Mouse (Mus musculus): ENCODE data around the gene Ccnk. TPM values are rescaled to one million over a fixed set of nuclear protein-coding genes. Genes with fewer than 3 reads are reported as not detected.

Ccnk gene
- polyA plus RNA-seq, 1 experiment from 2014 or later, result 6.9 TPM

GRCm38 (mm10) chr12:108178331-108179245, 791 bp upstream of the Ccnk start:
- Histone ChIP-seq H3K4me2 (replicated peaks; ENCODE audit: low read depth, low read length) (peak overlapping the region; percentile 86), H3K9me3 (ENCODE audit: control insufficient read depth, low read length) (no peaks in the 10 kb centered on the region), H3K9ac (ENCODE audit: low read depth, low read length) (peak overlapping the region; percentile 97), H3K36me3 (ENCODE audit: control insufficient read depth, insufficient read depth, low read length) (peaks cover 17% of the 10 kb centered on the region), H3K4me3 (ENCODE audit: low read length) (peak overlapping the region; percentile 98), H3K4me1 (ENCODE audit: control insufficient read depth, insufficient read depth, low read length) (peaks cover 27% of the 10 kb centered on the region), H3K27me3 (ENCODE audit: control insufficient read depth, insufficient read depth, low read length) (no peaks in the 10 kb centered on the region), H3K27ac (ENCODE audit: low read depth, low read length) (peak overlapping the region; percentile 69)
- ATAC-seq (ENCODE audit: low FRiP score, low TSS enrichment), result peak; percentile 28
- under 1% methylated on average over 93 of the region's 103 CpGs for WGBS

GRCm38 (mm10) chr12:108179246-108179320, 296 bp upstream of the Ccnk start, which contains the start of gene Setd3:
Setd3 (minus strand) TSS chr12:108179314.
- peak within 1 kb of the TSS; percentile 97 for H3K9ac ChIP-seq (ENCODE audit: low read depth, low read length)
- peak within 1 kb of the TSS; percentile 98 for H3K4me3 ChIP-seq (ENCODE audit: low read length)
- 0% methylated on average over 3 of the region's 9 CpGs for WGBS
- no peak for ATAC-seq (ENCODE audit: low FRiP score, low TSS enrichment)
- H3K27ac ChIP-seq (ENCODE audit: low read depth, low read length), result peak within 1 kb of the TSS; percentile 74
- peaks cover 27% of the 10 kb centered on the region for H3K4me1 ChIP-seq (ENCODE audit: control insufficient read depth, insufficient read depth, low read length)
- peak within 1 kb of the TSS; percentile 86 for H3K4me2 ChIP-seq (replicated peaks; ENCODE audit: low read depth, low read length)
- H3K27me3 ChIP-seq (ENCODE audit: control insufficient read depth, insufficient read depth, low read length), result no peaks in the 10 kb centered on the region
- no peaks in the 10 kb centered on the region for H3K9me3 ChIP-seq (ENCODE audit: control insufficient read depth, low read length)
- H3K36me3 ChIP-seq (ENCODE audit: control insufficient read depth, insufficient read depth, low read length), result peaks cover 20% of the 10 kb centered on the region

GRCm38 (mm10) chr12:108181716-108182115, 2.3 kb downstream of the Ccnk start:
- Histone ChIP-seq H3K36me3 (ENCODE audit: control insufficient read depth, insufficient read depth, low read length) (peaks cover 36% of the 10 kb centered on the region), H3K4me2 (replicated peaks; ENCODE audit: low read depth, low read length) (no peak overlapping the region), H3K9ac (ENCODE audit: low read depth, low read length) (no peak overlapping the region), H3K27ac (ENCODE audit: low read depth, low read length) (no peak overlapping the region), H3K9me3 (ENCODE audit: control insufficient read depth, low read length) (no peaks in the 10 kb centered on the region), H3K4me1 (ENCODE audit: control insufficient read depth, insufficient read depth, low read length) (peaks cover 21% of the 10 kb centered on the region), H3K27me3 (ENCODE audit: control insufficient read depth, insufficient read depth, low read length) (no peaks in the 10 kb centered on the region), H3K4me3 (ENCODE audit: low read length) (no peak overlapping the region)
- 91% methylated on average over 6 of the region's 6 CpGs for WGBS
- no peak for ATAC-seq (ENCODE audit: low FRiP score, low TSS enrichment)

- no peaks in the 10 kb centered on the region for H3K9me3 ChIP-seq (ENCODE audit: control insufficient read depth, low read length)
- 88% methylated on average over 6 of the region's 6 CpGs for WGBS
- no peaks in the 10 kb centered on the region for H3K27me3 ChIP-seq (ENCODE audit: control insufficient read depth, insufficient read depth, low read length)
- H3K4me1 ChIP-seq (ENCODE audit: control insufficient read depth, insufficient read depth, low read length), result no peaks in the 10 kb centered on the region
- no peak overlapping the region for H3K4me2 ChIP-seq (replicated peaks; ENCODE audit: low read depth, low read length)
- H3K4me3 ChIP-seq (ENCODE audit: low read length), result no peak overlapping the region
- peaks cover 79% of the 10 kb centered on the region for H3K36me3 ChIP-seq (ENCODE audit: control insufficient read depth, insufficient read depth, low read length)
- no peak overlapping the region for H3K27ac ChIP-seq (ENCODE audit: low read depth, low read length)
- ATAC-seq (ENCODE audit: low FRiP score, low TSS enrichment), result no peak
- H3K9ac ChIP-seq (ENCODE audit: low read depth, low read length), result no peak overlapping the region
Measured at GRCm38 (mm10) chr12:108187541-108188091, 8.2 kb downstream of the Ccnk start.

- H3K4me3 ChIP-seq (ENCODE audit: low read length), result no peak overlapping the region
- no peak overlapping the region for H3K4me2 ChIP-seq (replicated peaks; ENCODE audit: low read depth, low read length)
- H3K27me3 ChIP-seq (ENCODE audit: control insufficient read depth, insufficient read depth, low read length), result no peaks in the 10 kb centered on the region
- H3K9ac ChIP-seq (ENCODE audit: low read depth, low read length), result no peak overlapping the region
- H3K4me1 ChIP-seq (ENCODE audit: control insufficient read depth, insufficient read depth, low read length), result no peaks in the 10 kb centered on the region
- no peak for ATAC-seq (ENCODE audit: low FRiP score, low TSS enrichment)
- H3K9me3 ChIP-seq (ENCODE audit: control insufficient read depth, low read length), result no peaks in the 10 kb centered on the region
- H3K27ac ChIP-seq (ENCODE audit: low read depth, low read length), result no peak overlapping the region
- WGBS, result 93% methylated on average over 5 of the region's 5 CpGs
- peaks cover 96% of the 10 kb centered on the region for H3K36me3 ChIP-seq (ENCODE audit: control insufficient read depth, insufficient read depth, low read length)
Measured at GRCm38 (mm10) chr12:108193878-108194277, 14.5 kb downstream of the Ccnk start.

- H3K27ac ChIP-seq (ENCODE audit: low read depth, low read length), result no peak overlapping the region
- no peak for ATAC-seq (ENCODE audit: low FRiP score, low TSS enrichment)
Measured at GRCm38 (mm10) chr12:108195761-108196160, 16.4 kb downstream of the Ccnk start.

GRCm38 (mm10) chr12:108198447-108198846, 19.1 kb downstream of the Ccnk start:
- Histone ChIP-seq H3K4me1 (ENCODE audit: control insufficient read depth, insufficient read depth, low read length) (no peaks in the 10 kb centered on the region), H3K27me3 (ENCODE audit: control insufficient read depth, insufficient read depth, low read length) (no peaks in the 10 kb centered on the region), H3K36me3 (ENCODE audit: control insufficient read depth, insufficient read depth, low read length) (peaks cover 98% of the 10 kb centered on the region), H3K9ac (ENCODE audit: low read depth, low read length) (no peak overlapping the region), H3K4me2 (replicated peaks; ENCODE audit: low read depth, low read length) (no peak overlapping the region), H3K9me3 (ENCODE audit: control insufficient read depth, low read length) (no peaks in the 10 kb centered on the region), H3K27ac (ENCODE audit: low read depth, low read length) (no peak overlapping the region), H3K4me3 (ENCODE audit: low read length) (no peak overlapping the region)
- 87% methylated on average over 4 of the region's 4 CpGs for WGBS
- no peak for ATAC-seq (ENCODE audit: low FRiP score, low TSS enrichment)

More at GRCm38 (mm10) chr12:108195761-108196160, 16.4 kb downstream of the Ccnk start:
- no peak overlapping the region for H3K4me3 ChIP-seq (ENCODE audit: low read length)
- H3K27me3 ChIP-seq (ENCODE audit: control insufficient read depth, insufficient read depth, low read length), result no peaks in the 10 kb centered on the region
- no peaks in the 10 kb centered on the region for H3K4me1 ChIP-seq (ENCODE audit: control insufficient read depth, insufficient read depth, low read length)
- no peak overlapping the region for H3K9ac ChIP-seq (ENCODE audit: low read depth, low read length)
- WGBS, result 94% methylated on average over 11 of the region's 11 CpGs
- peaks cover 98% of the 10 kb centered on the region for H3K36me3 ChIP-seq (ENCODE audit: control insufficient read depth, insufficient read depth, low read length)
- H3K9me3 ChIP-seq (ENCODE audit: control insufficient read depth, low read length), result no peaks in the 10 kb centered on the region
- H3K4me2 ChIP-seq (replicated peaks; ENCODE audit: low read depth, low read length), result no peak overlapping the region

GRCm38 (mm10) chr12:108200094-108200493, 20.7 kb downstream of the Ccnk start:
- WGBS, result 86% methylated on average over 1 of the region's 1 CpGs
- peaks cover 92% of the 10 kb centered on the region for H3K36me3 ChIP-seq (ENCODE audit: control insufficient read depth, insufficient read depth, low read length)

GRCm38 (mm10) chr12:108203895-108204294, 24.5 kb downstream of the Ccnk start:
- H3K9ac ChIP-seq (ENCODE audit: low read depth, low read length), result no peak overlapping the region
- no peaks in the 10 kb centered on the region for H3K27me3 ChIP-seq (ENCODE audit: control insufficient read depth, insufficient read depth, low read length)
- no peak for ATAC-seq (ENCODE audit: low FRiP score, low TSS enrichment)
- no peaks in the 10 kb centered on the region for H3K4me1 ChIP-seq (ENCODE audit: control insufficient read depth, insufficient read depth, low read length)
- H3K9me3 ChIP-seq (ENCODE audit: control insufficient read depth, low read length), result no peaks in the 10 kb centered on the region
- 76% methylated on average over 8 of the region's 8 CpGs for WGBS
- no peak overlapping the region for H3K27ac ChIP-seq (ENCODE audit: low read depth, low read length)
- H3K36me3 ChIP-seq (ENCODE audit: control insufficient read depth, insufficient read depth, low read length), result peaks cover 64% of the 10 kb centered on the region
- H3K4me2 ChIP-seq (replicated peaks; ENCODE audit: low read depth, low read length), result no peak overlapping the region
- no peak overlapping the region for H3K4me3 ChIP-seq (ENCODE audit: low read length)

More at GRCm38 (mm10) chr12:108200094-108200493, 20.7 kb downstream of the Ccnk start:
- H3K4me1 ChIP-seq (ENCODE audit: control insufficient read depth, insufficient read depth, low read length), result no peaks in the 10 kb centered on the region
- no peak overlapping the region for H3K27ac ChIP-seq (ENCODE audit: low read depth, low read length)
- H3K9ac ChIP-seq (ENCODE audit: low read depth, low read length), result no peak overlapping the region
- H3K9me3 ChIP-seq (ENCODE audit: control insufficient read depth, low read length), result no peaks in the 10 kb centered on the region
- no peak overlapping the region for H3K4me3 ChIP-seq (ENCODE audit: low read length)
- H3K4me2 ChIP-seq (replicated peaks; ENCODE audit: low read depth, low read length), result no peak overlapping the region
- H3K27me3 ChIP-seq (ENCODE audit: control insufficient read depth, insufficient read depth, low read length), result no peaks in the 10 kb centered on the region
- no peak for ATAC-seq (ENCODE audit: low FRiP score, low TSS enrichment)
